Mouse (Mus musculus) small intestine, adult 2 months (tissue): ENCODE measurements at regions not wholly inside any gene's neighbourhood (a gene's known extent, or its start where the extent isn't known, plus 50 kb on each side); places are given as distances from the start of the nearest gene placed in this dataset.

Source experiments
- H3K27ac ChIP-seq: fragments of 200-500 bp; 2 replicates; pipeline ENCODE4 v1.5.1; 2012; ENCODE audit warnings: low read depth, low read length, control low read depth, inconsistent platforms; ENCODE audit not compliant: insufficient read depth
- H3K27me3 ChIP-seq: fragments of 200-500 bp; 2 replicates; pipeline ENCODE4 v1.6.1; 2012; ENCODE audit warnings: mild to moderate bottlenecking, moderate library complexity, low read length, inconsistent platforms; ENCODE audit not compliant: control insufficient read depth, insufficient read depth
- H3K36me3 ChIP-seq: fragments of 200-500 bp; 2 replicates; pipeline ENCODE4 v1.6.1; 2012; ENCODE audit warnings: mild to moderate bottlenecking, low read length, control low read depth, inconsistent platforms; ENCODE audit not compliant: control insufficient read depth, insufficient read depth
- H3K4me1 ChIP-seq: fragments of 200-500 bp; 2 replicates; pipeline ENCODE4 v1.6.1; 2012; ENCODE audit warnings: low read length, inconsistent platforms, mixed read lengths; ENCODE audit not compliant: control insufficient read depth, insufficient read depth, insufficient read length
- H3K4me3 ChIP-seq: fragments of 200-500 bp; 2 replicates; pipeline ENCODE4 v1.5.1; 2012; ENCODE audit warnings: low read depth, mild to moderate bottlenecking, control low read depth, inconsistent platforms, low read length, moderate library complexity
- CTCF ChIP-seq: fragments of 200-500 bp; IDR thresholded peaks from 2 replicates; pipeline ENCODE4 v1.5.1; 2012; ENCODE audit warnings: low read depth, mild to moderate bottlenecking, control low read depth, inconsistent platforms, low read length, moderate library complexity, mixed read lengths; ENCODE audit not compliant: insufficient replicate concordance, insufficient read length; ENCODE audit errors: extremely low read depth
- POLR2A ChIP-seq: fragments of 200-500 bp; IDR thresholded peaks from 2 replicates; pipeline ENCODE4 v1.6.1; 2012; ENCODE audit warnings: low read depth, mild to moderate bottlenecking, control low read depth, inconsistent platforms, low read length, moderate library complexity
- WGBS: fragments of 180-500 bp; shearing (Covaris S2); methylation state at CpG from one replicate; pipeline ENCODE4 v1.1.7; 2018; 5-methylcytosine and 5-hydroxymethylcytosine counted together

DNA sequence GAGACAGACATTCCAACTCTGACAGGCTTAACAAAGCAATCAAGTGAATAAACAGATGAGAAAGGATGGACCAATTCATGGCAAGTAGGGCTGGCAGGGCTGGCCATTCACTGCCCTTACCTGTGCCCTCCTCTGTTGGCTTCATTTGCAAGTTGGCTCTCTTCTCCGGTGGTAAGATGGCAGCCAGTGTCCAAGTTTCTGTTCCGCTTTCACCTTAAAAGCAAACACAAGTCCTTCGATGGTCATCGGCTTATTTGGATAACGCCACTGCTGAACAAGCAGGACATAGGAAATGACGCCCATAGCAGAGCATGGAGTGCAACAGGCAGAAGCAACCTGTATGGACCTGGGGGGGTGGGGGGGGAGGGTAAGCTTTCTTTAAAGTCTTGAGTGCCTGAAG lies 231.2 kb upstream of the Arid1b start:
- Histone ChIP-seq H3K4me3 (no peak overlapping the region), H3K4me1 (no peaks in the 10 kb centered on the region), H3K36me3 (no peaks in the 10 kb centered on the region), H3K27ac (no peak overlapping the region), H3K27me3 (no peaks in the 10 kb centered on the region)
- 86% methylated on average over 6 of the region's 6 CpGs for WGBS
- TF ChIP-seq CTCF (no peak), POLR2A (no peak)

DNA sequence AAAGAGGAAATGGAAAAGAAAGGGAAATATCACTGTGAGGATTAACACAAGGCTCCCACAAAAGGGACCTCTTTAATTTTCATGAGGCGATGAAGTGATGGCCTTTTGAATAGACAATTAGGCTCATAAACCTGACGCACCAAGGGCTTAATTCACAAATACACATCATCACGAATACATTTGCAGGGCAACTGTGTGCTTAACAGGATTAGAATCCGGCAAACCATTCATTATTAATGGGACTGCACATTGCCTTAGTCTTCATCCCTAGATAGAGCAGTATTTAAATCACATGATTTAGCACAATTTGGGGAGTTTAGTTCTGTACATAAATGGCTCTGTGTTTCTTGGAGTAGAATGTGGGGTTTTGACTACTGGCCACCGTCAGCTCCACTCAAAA lies 228.4 kb upstream of the Arid1b start:
- Histone ChIP-seq H3K4me1 (no peaks in the 10 kb centered on the region), H3K36me3 (no peaks in the 10 kb centered on the region), H3K4me3 (no peak overlapping the region), H3K27me3 (no peaks in the 10 kb centered on the region), H3K27ac (no peak overlapping the region)
- TF ChIP-seq POLR2A = no peak
- TF ChIP-seq CTCF = no peak
- WGBS = 73% methylated on average over 5 of the region's 5 CpGs

DNA sequence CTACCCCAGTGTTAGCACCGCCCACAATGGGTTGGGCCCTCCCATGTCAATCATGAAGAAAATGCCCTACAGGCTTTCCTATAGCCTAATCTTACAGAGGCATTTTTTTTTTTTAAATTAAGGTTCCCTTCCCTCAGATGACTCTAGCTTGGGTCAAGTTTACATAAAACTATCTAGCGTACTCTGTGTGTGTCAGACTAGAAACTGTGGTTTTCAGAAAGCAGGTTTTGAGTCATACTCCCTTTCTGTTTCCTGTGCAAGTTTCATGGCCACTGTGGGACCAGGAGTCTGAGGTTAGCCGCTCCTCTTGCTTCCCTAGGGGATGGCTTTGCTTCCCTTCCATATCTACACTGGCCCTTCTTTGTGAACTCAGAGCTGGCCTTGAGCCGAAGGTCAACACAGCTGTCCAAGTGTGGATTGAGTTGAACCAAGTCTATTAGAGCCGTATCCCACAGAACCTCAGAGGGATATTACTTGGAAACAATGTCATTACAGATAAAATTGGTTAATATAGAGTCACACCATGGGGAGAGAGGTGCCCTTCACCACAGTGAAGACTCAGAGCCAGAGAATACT lies 226.1 kb upstream of the Arid1b start:
- Histone ChIP-seq H3K36me3 (no peaks in the 10 kb centered on the region), H3K4me3 (no peak overlapping the region), H3K27ac (no peak overlapping the region), H3K27me3 (no peaks in the 10 kb centered on the region), H3K4me1 (no peaks in the 10 kb centered on the region)
- 90% methylated on average over 5 of the region's 5 CpGs for WGBS
- TF ChIP-seq CTCF (no peak), POLR2A (no peak)

DNA sequence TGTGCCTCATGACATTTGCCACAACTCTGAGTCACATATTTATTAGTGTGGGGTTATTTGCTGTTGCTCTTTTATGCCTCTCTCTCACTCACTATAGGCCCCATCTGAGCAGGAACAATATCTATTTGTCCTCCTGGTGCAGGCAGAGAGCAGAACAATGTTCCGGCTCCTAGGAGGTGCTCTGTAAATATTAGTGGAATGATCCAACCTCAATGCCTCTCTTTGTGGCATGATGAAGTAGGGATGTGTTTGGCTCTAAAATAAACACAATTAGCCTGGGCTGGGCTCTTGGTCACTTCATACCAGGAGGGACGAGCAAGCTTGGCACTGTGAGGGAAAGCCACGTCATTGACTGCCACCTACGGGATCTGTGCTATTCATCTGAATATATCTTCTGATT lies 224.8 kb upstream of the Arid1b start:
- Histone ChIP-seq H3K27ac (no peak overlapping the region), H3K36me3 (no peaks in the 10 kb centered on the region), H3K4me3 (no peak overlapping the region), H3K4me1 (no peaks in the 10 kb centered on the region), H3K27me3 (no peaks in the 10 kb centered on the region)
- 52% methylated on average over 4 of the region's 4 CpGs for WGBS
- TF ChIP-seq CTCF (no peak), POLR2A (no peak)

DNA sequence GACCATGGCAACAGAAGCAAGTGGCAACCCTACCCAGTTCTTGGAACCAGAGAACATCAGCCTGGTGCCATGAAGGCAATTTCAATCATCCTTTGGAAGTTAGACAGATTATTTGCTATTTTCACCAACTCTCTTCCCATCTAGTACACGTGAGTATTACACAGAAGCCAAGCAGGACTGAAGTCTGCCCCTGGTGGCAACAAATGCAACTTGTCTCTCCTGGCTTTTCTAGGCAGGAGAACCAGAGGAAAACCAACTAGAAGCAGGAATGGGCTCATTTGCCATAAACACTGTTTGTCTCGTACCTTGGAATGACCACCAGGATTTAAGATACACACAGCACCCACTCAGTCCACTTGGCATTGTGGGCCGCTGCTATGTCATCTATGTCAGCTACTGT lies 224.1 kb upstream of the Arid1b start:
- Histone ChIP-seq H3K4me3 (no peak overlapping the region), H3K36me3 (no peaks in the 10 kb centered on the region), H3K27ac (no peak overlapping the region), H3K27me3 (no peaks in the 10 kb centered on the region), H3K4me1 (no peaks in the 10 kb centered on the region)
- 77% methylated on average over 3 of the region's 3 CpGs for WGBS
- TF ChIP-seq CTCF (no peak), POLR2A (no peak)

DNA sequence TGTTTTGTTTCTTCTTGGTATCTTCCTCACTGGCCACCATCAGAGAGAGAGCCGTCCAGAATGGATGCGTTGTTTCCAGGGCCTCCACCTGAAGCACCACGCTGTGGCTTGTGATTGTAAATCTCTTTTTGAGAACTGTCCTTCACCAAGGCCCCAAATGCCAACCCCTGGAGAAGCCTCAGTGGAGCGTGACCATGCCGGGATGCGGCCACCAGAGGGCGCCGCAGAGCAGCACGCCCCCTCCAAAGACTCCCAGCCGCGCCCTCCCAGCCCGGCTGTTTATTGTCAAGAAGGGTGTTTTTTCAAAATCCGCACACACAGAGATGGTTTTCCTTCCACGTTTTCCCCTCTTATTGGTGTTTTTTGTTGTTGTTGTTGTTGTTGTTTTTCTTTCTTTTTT lies 216.0 kb upstream of the Arid1b start:
- H3K27me3 ChIP-seq = no peaks in the 10 kb centered on the region
- H3K4me3 ChIP-seq = no peak overlapping the region
- no peak overlapping the region for H3K27ac ChIP-seq
- no peaks in the 10 kb centered on the region for H3K36me3 ChIP-seq
- TF ChIP-seq POLR2A (no peak), CTCF (peak; percentile 97)
- H3K4me1 ChIP-seq = no peaks in the 10 kb centered on the region
- 3% methylated on average over 14 of the region's 14 CpGs for WGBS

- H3K4me1 ChIP-seq = no peaks in the 10 kb centered on the region
- no peak overlapping the region for H3K4me3 ChIP-seq
- H3K27me3 ChIP-seq = no peaks in the 10 kb centered on the region
- WGBS = 91% methylated on average over 10 of the region's 10 CpGs
- no peak for TF ChIP-seq POLR2A
- no peak for TF ChIP-seq CTCF
- H3K27ac ChIP-seq = no peak overlapping the region
- no peaks in the 10 kb centered on the region for H3K36me3 ChIP-seq
Measured at GRCm38 (mm10) chr17:4779017-4779416, 215.1 kb upstream of the Arid1b start.
